Mouse (Mus musculus): Measurements from ENCODE around the gene Psme3. TPM values are rescaled to one million over a fixed set of nuclear protein-coding genes. Genes with fewer than 3 reads are reported as not detected.
A peak's percentile ranks its signal among the peaks of the same experiment; 100 is the strongest.
"Not testable (repeated sequence)": the region's sequence is repeated elsewhere in the genome, so short reads cannot be mapped to it uniquely, and the experiment has no call there.

The Psme3 gene
- total and polyA plus RNA-seq, 2 experiments from 2014 or later, result 44.7 to 52.0 TPM

- H3K36me3 ChIP-seq (replicated peaks; ENCODE audit: control insufficient read depth, insufficient read depth, low read length), result peaks cover 21% of the 10 kb centered on the region
Measured at GRCm38 (mm10) chr11:101327311-101327710, 11.3 kb downstream of the Psme3 start.

DNA sequence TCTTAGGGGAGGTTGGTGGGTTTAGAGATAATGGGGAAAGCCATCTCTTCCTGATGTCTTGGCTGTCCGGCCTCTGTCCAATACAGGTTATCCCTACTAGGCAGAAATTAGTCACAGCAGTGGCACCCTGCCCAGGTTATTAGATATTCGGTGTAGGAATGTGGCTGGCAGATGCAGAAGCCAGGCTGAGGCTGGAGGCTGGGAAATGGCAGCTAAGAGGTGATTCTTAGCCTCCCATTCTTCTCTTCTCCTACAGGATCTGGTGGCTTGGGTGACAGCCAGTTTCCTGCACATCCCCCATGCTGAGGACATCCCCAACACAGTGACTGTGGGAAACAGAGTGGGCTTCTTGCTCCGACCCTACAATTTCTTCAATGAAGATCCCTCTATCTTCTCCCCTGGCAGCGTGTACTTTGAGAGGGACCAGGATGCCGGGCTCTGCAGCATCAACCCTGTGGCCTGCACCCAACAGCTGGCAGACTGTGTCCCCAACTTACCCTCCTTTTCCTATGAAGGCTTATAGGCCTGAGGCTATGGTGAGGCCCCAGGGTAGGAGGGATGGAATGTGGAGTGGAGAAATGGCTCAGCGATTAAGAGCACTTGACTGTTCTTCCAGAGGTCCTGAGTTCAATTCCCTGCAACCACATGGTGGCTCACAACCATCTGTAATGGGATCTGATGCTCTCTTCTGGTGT, 13.1 kb downstream of the Psme3 start:
- DNase-seq (ENCODE audit: low spot score) (peak; percentile 64), ATAC-seq (ENCODE audit: insufficient read depth, low read depth) (peak; percentile 40)
- H3K4me2 ChIP-seq (ENCODE audit: low read depth, low read length), result no peak overlapping the region
- no peak for TF ChIP-seq EP300 (IDR thresholded peaks at IDR 0.05; ENCODE audit: low read depth)
- no peak for TF ChIP-seq CTCF (IDR thresholded peaks at IDR 0.05; ENCODE audit: low read depth)
- peaks cover 10% of the 10 kb centered on the region for H3K36me3 ChIP-seq (replicated peaks; ENCODE audit: control insufficient read depth, insufficient read depth, low read length)
- H3K27ac ChIP-seq (ENCODE audit: low read depth), result peak overlapping the region; percentile 36
- H3K9ac ChIP-seq (replicated peaks; ENCODE audit: low read depth, low read length), result no peak overlapping the region
- peaks cover 10% of the 10 kb centered on the region; the same call in 1 of the 2 replicates for H3K4me1 ChIP-seq (ENCODE audit: control insufficient read depth, insufficient read depth)
- WGBS, result 42% methylated on average over 6 of the region's 6 CpGs
- no peak overlapping the region for H3K4me3 ChIP-seq (ENCODE audit: low read depth, low read length)
- no peaks in the 10 kb centered on the region for H3K9me3 ChIP-seq (replicated peaks; ENCODE audit: control insufficient read depth, low read length)
- no peaks in the 10 kb centered on the region for H3K27me3 ChIP-seq (ENCODE audit: control insufficient read depth, insufficient read depth, low read length)

More at GRCm38 (mm10) chr11:101327311-101327710, 11.3 kb downstream of the Psme3 start:
- no peaks in the 10 kb centered on the region for H3K27me3 ChIP-seq (ENCODE audit: control insufficient read depth, insufficient read depth, low read length)
- TF ChIP-seq CTCF (IDR thresholded peaks at IDR 0.05; ENCODE audit: low read depth) (no peak), EP300 (IDR thresholded peaks at IDR 0.05; ENCODE audit: low read depth) (no peak)
- no peak overlapping the region for H3K9ac ChIP-seq (replicated peaks; ENCODE audit: low read depth, low read length)
- no peak overlapping the region for H3K4me2 ChIP-seq (ENCODE audit: low read depth, low read length)
- no peaks in the 10 kb centered on the region for H3K9me3 ChIP-seq (replicated peaks; ENCODE audit: control insufficient read depth, low read length)
- H3K4me3 ChIP-seq (ENCODE audit: low read depth, low read length), result no peak overlapping the region
- 49% methylated on average over 3 of the region's 3 CpGs for WGBS
- DNase-seq (ENCODE audit: low spot score) (no peak), ATAC-seq (ENCODE audit: insufficient read depth, low read depth) (no peak)
- H3K4me1 ChIP-seq (ENCODE audit: control insufficient read depth, insufficient read depth), result peaks cover 10% of the 10 kb centered on the region; the same call in 1 of the 2 replicates
- H3K27ac ChIP-seq (ENCODE audit: low read depth), result no peak overlapping the region

DNA sequence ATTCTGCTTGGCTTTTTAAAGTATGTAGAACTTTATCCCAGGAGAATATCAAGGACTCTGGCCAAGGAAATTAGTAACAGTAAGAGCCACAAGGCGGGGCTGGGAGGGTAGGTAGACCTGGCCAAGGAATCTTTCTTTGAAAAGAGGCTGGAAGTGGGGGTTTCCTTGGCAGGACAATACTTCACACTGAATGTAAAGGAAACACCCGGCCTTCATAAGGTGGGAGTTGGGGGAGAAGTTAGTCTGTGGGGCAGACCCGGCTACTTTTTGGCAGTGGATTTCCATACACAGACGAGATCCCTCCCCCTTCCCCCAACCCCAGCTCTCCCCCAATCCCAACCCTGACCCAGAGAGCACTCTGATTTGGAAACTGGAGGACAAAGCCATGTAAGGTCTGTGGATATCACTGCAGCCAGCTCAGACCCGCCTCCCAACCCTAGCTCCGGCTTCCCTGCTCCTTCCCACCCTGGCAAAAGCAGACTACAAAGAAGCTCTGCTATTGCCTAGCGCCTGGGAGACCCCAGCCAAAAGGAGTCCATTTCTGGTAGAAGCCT, 14.4 kb downstream of the Psme3 start, which contains the start of gene Aoc3:
TSS of gene Aoc3 (plus strand) at position 235 of the 554 bp plus-strand sequence.
- no peak for TF ChIP-seq EP300 (IDR thresholded peaks at IDR 0.05; ENCODE audit: low read depth)
- TF ChIP-seq CTCF (IDR thresholded peaks at IDR 0.05; ENCODE audit: low read depth), result no peak
- Histone ChIP-seq H3K9ac (replicated peaks; ENCODE audit: low read depth, low read length) (peak within 1 kb of the TSS; percentile 40), H3K27ac (ENCODE audit: low read depth) (peak within 1 kb of the TSS; percentile 76), H3K4me2 (ENCODE audit: low read depth, low read length) (peak within 1 kb of the TSS; percentile 53), H3K4me1 (ENCODE audit: control insufficient read depth, insufficient read depth) (peaks cover 10% of the 10 kb centered on the region; the same call in 1 of the 2 replicates), H3K27me3 (ENCODE audit: control insufficient read depth, insufficient read depth, low read length) (no peaks in the 10 kb centered on the region), H3K9me3 (replicated peaks; ENCODE audit: control insufficient read depth, low read length) (no peaks in the 10 kb centered on the region), H3K4me3 (ENCODE audit: low read depth, low read length) (peak within 1 kb of the TSS; percentile 44), H3K36me3 (replicated peaks; ENCODE audit: control insufficient read depth, insufficient read depth, low read length) (peaks cover 4% of the 10 kb centered on the region; the same call in 1 of the 2 replicates)
- WGBS, result 28% methylated on average over 7 of the region's 7 CpGs
- DNase-seq (ENCODE audit: low spot score), result peak; percentile 55
- ATAC-seq (ENCODE audit: insufficient read depth, low read depth), result peak; percentile 74

- not testable (repeated sequence) for H3K4me1 ChIP-seq (ENCODE audit: control insufficient read depth, insufficient read depth); ATAC-seq (ENCODE audit: insufficient read depth, low read depth); H3K36me3 ChIP-seq (replicated peaks; ENCODE audit: control insufficient read depth, insufficient read depth, low read length); H3K27me3 ChIP-seq (ENCODE audit: control insufficient read depth, insufficient read depth, low read length); DNase-seq (ENCODE audit: low spot score); H3K9me3 ChIP-seq (replicated peaks; ENCODE audit: control insufficient read depth, low read length)
- Histone ChIP-seq H3K4me2 (ENCODE audit: low read depth, low read length) (peak overlapping the region; percentile 53), H3K27ac (ENCODE audit: low read depth) (peak overlapping the region; percentile 76), H3K9ac (replicated peaks; ENCODE audit: low read depth, low read length) (peak overlapping the region; percentile 40; the same call in 1 of the 2 replicates), H3K4me3 (ENCODE audit: low read depth, low read length) (peak overlapping the region; percentile 44)
- WGBS, result 39% methylated on average over 6 of the region's 6 CpGs
Measured at GRCm38 (mm10) chr11:101330961-101331360, 14.9 kb downstream of the Psme3 start.

DNA sequence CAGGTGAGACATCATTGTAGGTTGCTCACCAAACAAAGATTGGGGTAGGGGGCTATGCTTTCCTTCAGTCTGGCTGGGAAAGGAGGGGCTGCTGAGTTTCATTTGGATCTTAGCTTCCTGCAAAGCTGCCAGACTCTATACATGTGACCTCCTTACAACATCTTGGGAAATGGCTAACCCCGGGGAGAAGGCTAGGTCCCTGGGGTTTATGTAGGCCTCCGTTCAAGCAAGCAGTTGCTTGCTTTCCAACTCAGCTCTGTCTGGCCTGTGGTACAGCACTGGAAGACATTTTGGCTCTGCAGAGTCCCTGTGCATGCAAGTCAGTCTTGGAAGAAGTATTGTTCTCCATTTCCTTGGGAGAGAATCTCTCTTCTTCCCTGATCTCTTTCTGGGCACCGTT, 16.5 kb downstream of the Psme3 start:
- no peak overlapping the region for H3K9ac ChIP-seq (replicated peaks; ENCODE audit: low read depth, low read length)
- H3K9me3 ChIP-seq (replicated peaks; ENCODE audit: control insufficient read depth, low read length), result no peaks in the 10 kb centered on the region
- peak overlapping the region; percentile 44 for H3K4me3 ChIP-seq (ENCODE audit: low read depth, low read length)
- 54% methylated on average over 3 of the region's 3 CpGs for WGBS
- DNase-seq (ENCODE audit: low spot score) (no peak), ATAC-seq (ENCODE audit: insufficient read depth, low read depth) (no peak)
- no peaks in the 10 kb centered on the region for H3K27me3 ChIP-seq (ENCODE audit: control insufficient read depth, insufficient read depth, low read length)
- TF ChIP-seq EP300 (IDR thresholded peaks at IDR 0.05; ENCODE audit: low read depth) (no peak), CTCF (IDR thresholded peaks at IDR 0.05; ENCODE audit: low read depth) (no peak)
- peak overlapping the region; percentile 53 for H3K4me2 ChIP-seq (ENCODE audit: low read depth, low read length)
- peak overlapping the region; percentile 32; the same call in 1 of the 2 replicates for H3K27ac ChIP-seq (ENCODE audit: low read depth)
- no peaks in the 10 kb centered on the region for H3K36me3 ChIP-seq (replicated peaks; ENCODE audit: control insufficient read depth, insufficient read depth, low read length)
- H3K4me1 ChIP-seq (ENCODE audit: control insufficient read depth, insufficient read depth), result peaks cover 12% of the 10 kb centered on the region; the same call in 1 of the 2 replicates
